Mouse (Mus musculus): ENCODE measurements around the gene 1110017D15Rik. TPM values are rescaled to one million over a fixed set of nuclear protein-coding genes. Genes with fewer than 3 reads are reported as not detected.

The 1110017D15Rik gene
- polyA plus RNA-seq, 1 experiment from 2014 or later = 24.2 TPM

GRCm38 (mm10) chr4:41497579-41497978, 19.6 kb downstream of the 1110017D15Rik start:
- H3K9me3 ChIP-seq (ENCODE audit: control insufficient read depth, low read length) = no peaks in the 10 kb centered on the region
- H3K4me3 ChIP-seq (replicated peaks; ENCODE audit: low read length) = peak overlapping the region; percentile 28
- 0 out of 2 replicates have a peak, but pooled peaks have one; percentile 3 for ATAC-seq (ENCODE audit: low FRiP score)
- H3K27ac ChIP-seq = no peak overlapping the region
- peak overlapping the region; percentile 52 for H3K4me2 ChIP-seq (replicated peaks)
- peak; percentile 59 for DNase-seq (ENCODE audit: low spot score)
- no peaks in the 10 kb centered on the region for H3K36me3 ChIP-seq (replicated peaks; ENCODE audit: control insufficient read depth, insufficient read depth)
- WGBS = 5% methylated on average over 34 of the region's 34 CpGs
- peaks cover 17% of the 10 kb centered on the region; the same call in 1 of the 2 replicates for H3K4me1 ChIP-seq (replicated peaks; ENCODE audit: control insufficient read depth, insufficient read depth, low read length)
- H3K27me3 ChIP-seq (ENCODE audit: control insufficient read depth, insufficient read depth, low read length) = peaks cover 56% of the 10 kb centered on the region
- 0 out of 2 replicates have a peak overlapping the region, but pooled peaks have one; percentile 25 for H3K9ac ChIP-seq

GRCm38 (mm10) chr4:41497046-41497445, 20.1 kb downstream of the 1110017D15Rik start:
- no peak for ATAC-seq (ENCODE audit: low FRiP score)
- peaks cover 56% of the 10 kb centered on the region for H3K27me3 ChIP-seq (ENCODE audit: control insufficient read depth, insufficient read depth, low read length)

GRCm38 (mm10) chr4:41495850-41496249, 21.3 kb downstream of the 1110017D15Rik start:
- Histone ChIP-seq H3K9me3 (ENCODE audit: control insufficient read depth, low read length) (no peaks in the 10 kb centered on the region), H3K4me1 (replicated peaks; ENCODE audit: control insufficient read depth, insufficient read depth, low read length) (peaks cover 13% of the 10 kb centered on the region; the same call in 1 of the 2 replicates), H3K36me3 (replicated peaks; ENCODE audit: control insufficient read depth, insufficient read depth) (no peaks in the 10 kb centered on the region), H3K27ac (no peak overlapping the region), H3K4me2 (replicated peaks) (no peak overlapping the region), H3K4me3 (replicated peaks; ENCODE audit: low read length) (no peak overlapping the region), H3K9ac (no peak overlapping the region), H3K27me3 (ENCODE audit: control insufficient read depth, insufficient read depth, low read length) (peaks cover 45% of the 10 kb centered on the region)
- 70% methylated on average over 11 of the region's 11 CpGs for WGBS
- peak; percentile 52 for DNase-seq (ENCODE audit: low spot score)
- ATAC-seq (ENCODE audit: low FRiP score) = peak; percentile 36; the same call in 1 of the 2 replicates

More at GRCm38 (mm10) chr4:41497046-41497445, 20.1 kb downstream of the 1110017D15Rik start:
- H3K9ac ChIP-seq = no peak overlapping the region
- DNase-seq (ENCODE audit: low spot score) = no peak
- WGBS = 42% methylated on average over 5 of the region's 5 CpGs
- peaks cover 17% of the 10 kb centered on the region; the same call in 1 of the 2 replicates for H3K4me1 ChIP-seq (replicated peaks; ENCODE audit: control insufficient read depth, insufficient read depth, low read length)
- H3K4me3 ChIP-seq (replicated peaks; ENCODE audit: low read length) = no peak overlapping the region
- H3K27ac ChIP-seq = no peak overlapping the region
- H3K4me2 ChIP-seq (replicated peaks) = peak overlapping the region; percentile 52
- H3K36me3 ChIP-seq (replicated peaks; ENCODE audit: control insufficient read depth, insufficient read depth) = no peaks in the 10 kb centered on the region
- H3K9me3 ChIP-seq (ENCODE audit: control insufficient read depth, low read length) = no peaks in the 10 kb centered on the region

- no peak for ATAC-seq (ENCODE audit: low FRiP score)
- no peak overlapping the region for H3K9ac ChIP-seq
- peaks cover 38% of the 10 kb centered on the region for H3K27me3 ChIP-seq (ENCODE audit: control insufficient read depth, insufficient read depth, low read length)
- WGBS = 84% methylated on average over 4 of the region's 4 CpGs
- H3K9me3 ChIP-seq (ENCODE audit: control insufficient read depth, low read length) = no peaks in the 10 kb centered on the region
- peaks cover 13% of the 10 kb centered on the region; the same call in 1 of the 2 replicates for H3K4me1 ChIP-seq (replicated peaks; ENCODE audit: control insufficient read depth, insufficient read depth, low read length)
- H3K4me2 ChIP-seq (replicated peaks) = no peak overlapping the region
- no peak overlapping the region for H3K27ac ChIP-seq
- no peaks in the 10 kb centered on the region for H3K36me3 ChIP-seq (replicated peaks; ENCODE audit: control insufficient read depth, insufficient read depth)
- H3K4me3 ChIP-seq (replicated peaks; ENCODE audit: low read length) = no peak overlapping the region
- DNase-seq (ENCODE audit: low spot score) = no peak
Observed at GRCm38 (mm10) chr4:41495076-41495475, 22.1 kb downstream of the 1110017D15Rik start.

GRCm38 (mm10) chr4:41494378-41494777, 22.8 kb downstream of the 1110017D15Rik start:
- H3K9me3 ChIP-seq (ENCODE audit: control insufficient read depth, low read length) = no peaks in the 10 kb centered on the region
- no peak overlapping the region for H3K9ac ChIP-seq
- no peak overlapping the region for H3K27ac ChIP-seq
- H3K4me2 ChIP-seq (replicated peaks) = no peak overlapping the region
- ATAC-seq (ENCODE audit: low FRiP score) (no peak), DNase-seq (ENCODE audit: low spot score) (no peak)
- no peak overlapping the region for H3K4me3 ChIP-seq (replicated peaks; ENCODE audit: low read length)
- H3K36me3 ChIP-seq (replicated peaks; ENCODE audit: control insufficient read depth, insufficient read depth) = no peaks in the 10 kb centered on the region
- peaks cover 31% of the 10 kb centered on the region for H3K27me3 ChIP-seq (ENCODE audit: control insufficient read depth, insufficient read depth, low read length)
- WGBS = 42% methylated on average over 3 of the region's 3 CpGs
- peaks cover 11% of the 10 kb centered on the region; the same call in 1 of the 2 replicates for H3K4me1 ChIP-seq (replicated peaks; ENCODE audit: control insufficient read depth, insufficient read depth, low read length)

GRCm38 (mm10) chr4:41493464-41494116, 23.5 kb downstream of the 1110017D15Rik start:
- peaks cover 23% of the 10 kb centered on the region for H3K27me3 ChIP-seq (ENCODE audit: control insufficient read depth, insufficient read depth, low read length)
- no peak overlapping the region for H3K4me2 ChIP-seq (replicated peaks)
- ATAC-seq (ENCODE audit: low FRiP score) = no peak
- no peak overlapping the region for H3K4me3 ChIP-seq (replicated peaks; ENCODE audit: low read length)
- H3K4me1 ChIP-seq (replicated peaks; ENCODE audit: control insufficient read depth, insufficient read depth, low read length) = peaks cover 8% of the 10 kb centered on the region; the same call in 1 of the 2 replicates
- H3K9ac ChIP-seq = no peak overlapping the region
- 70% methylated on average over 3 of the region's 3 CpGs for WGBS
- no peaks in the 10 kb centered on the region for H3K9me3 ChIP-seq (ENCODE audit: control insufficient read depth, low read length)
- no peaks in the 10 kb centered on the region for H3K36me3 ChIP-seq (replicated peaks; ENCODE audit: control insufficient read depth, insufficient read depth)
- DNase-seq (ENCODE audit: low spot score) = no peak
- H3K27ac ChIP-seq = no peak overlapping the region

- ATAC-seq (ENCODE audit: low FRiP score) (no peak), DNase-seq (ENCODE audit: low spot score) (no peak)
- Histone ChIP-seq H3K4me1 (replicated peaks; ENCODE audit: control insufficient read depth, insufficient read depth, low read length) (peaks cover 4% of the 10 kb centered on the region; the same call in 1 of the 2 replicates), H3K27me3 (ENCODE audit: control insufficient read depth, insufficient read depth, low read length) (peaks cover 16% of the 10 kb centered on the region), H3K9me3 (ENCODE audit: control insufficient read depth, low read length) (no peaks in the 10 kb centered on the region), H3K36me3 (replicated peaks; ENCODE audit: control insufficient read depth, insufficient read depth) (no peaks in the 10 kb centered on the region), H3K4me3 (replicated peaks; ENCODE audit: low read length) (no peak overlapping the region), H3K4me2 (replicated peaks) (no peak overlapping the region), H3K27ac (no peak overlapping the region), H3K9ac (no peak overlapping the region)
- 90% methylated on average over 7 of the region's 7 CpGs for WGBS
Observed at GRCm38 (mm10) chr4:41492951-41493350, 24.2 kb downstream of the 1110017D15Rik start.

GRCm38 (mm10) chr4:41481601-41482017, 35.5 kb downstream of the 1110017D15Rik start:
- no peak for ATAC-seq (ENCODE audit: low FRiP score)
- Histone ChIP-seq H3K9me3 (ENCODE audit: control insufficient read depth, low read length) (no peaks in the 10 kb centered on the region), H3K27me3 (ENCODE audit: control insufficient read depth, insufficient read depth, low read length) (no peaks in the 10 kb centered on the region), H3K4me2 (replicated peaks) (no peak overlapping the region), H3K36me3 (replicated peaks; ENCODE audit: control insufficient read depth, insufficient read depth) (peaks cover 7% of the 10 kb centered on the region; the same call in 1 of the 2 replicates), H3K9ac (no peak overlapping the region), H3K4me3 (replicated peaks; ENCODE audit: low read length) (no peak overlapping the region), H3K4me1 (replicated peaks; ENCODE audit: control insufficient read depth, insufficient read depth, low read length) (no peaks in the 10 kb centered on the region), H3K27ac (no peak overlapping the region)
- no peak for DNase-seq (ENCODE audit: low spot score)
- WGBS = 55% methylated on average over 6 of the region's 6 CpGs

- Histone ChIP-seq H3K9ac (no peak overlapping the region), H3K4me1 (replicated peaks; ENCODE audit: control insufficient read depth, insufficient read depth, low read length) (no peaks in the 10 kb centered on the region), H3K27me3 (ENCODE audit: control insufficient read depth, insufficient read depth, low read length) (no peaks in the 10 kb centered on the region), H3K27ac (no peak overlapping the region), H3K9me3 (ENCODE audit: control insufficient read depth, low read length) (no peaks in the 10 kb centered on the region), H3K36me3 (replicated peaks; ENCODE audit: control insufficient read depth, insufficient read depth) (peaks cover 7% of the 10 kb centered on the region; the same call in 1 of the 2 replicates), H3K4me2 (replicated peaks) (no peak overlapping the region), H3K4me3 (replicated peaks; ENCODE audit: low read length) (no peak overlapping the region)
- ATAC-seq (ENCODE audit: low FRiP score) = no peak
- no peak for DNase-seq (ENCODE audit: low spot score)
- 81% methylated on average over 8 of the region's 8 CpGs for WGBS
Observed at GRCm38 (mm10) chr4:41480254-41480653, 36.9 kb downstream of the 1110017D15Rik start.

All from hindbrain, embryonic 14.5 days (tissue).